Mouse (Mus musculus) lung, embryonic 14.5 days (tissue): ENCODE data around the gene Cdh6. TPM values are rescaled to one million over a fixed set of nuclear protein-coding genes. Genes with fewer than 3 reads are reported as not detected.

ENCODE experiments used
- ATAC-seq: fragments of 200-750 bp; cut with Nextera tagmentation; 2 replicates; pipeline ENCODE4 v1.8.0; 2017; ENCODE audit warnings: mild to moderate bottlenecking, moderate TSS enrichment, moderate library complexity; ENCODE audit not compliant: insufficient read depth
- DNase-seq: peaks from one replicate; pipeline ENCODE4 v3.0.0-alpha.2; 2015
- H3K27ac ChIP-seq: fragments of 300-500 bp; sonication (generic); 2 replicates; pipeline ENCODE4 v1.5.1; 2014; ENCODE audit warnings: low read depth, mild to moderate bottlenecking, moderate library complexity
- H3K27me3 ChIP-seq: fragments of 300-500 bp; sonication (generic); 2 replicates; pipeline ENCODE4 v1.6.1; 2014; ENCODE audit warnings: low read length, control low read depth; ENCODE audit not compliant: insufficient read depth
- H3K36me3 ChIP-seq: fragments of 300-500 bp; sonication (generic); 2 replicates; pipeline ENCODE4 v1.6.1; 2014; ENCODE audit warnings: control low read depth; ENCODE audit not compliant: insufficient read depth
- H3K4me1 ChIP-seq: fragments of 300-500 bp; sonication (generic); 2 replicates; pipeline ENCODE4 v1.6.1; 2014; ENCODE audit warnings: antibody characterized with exemption, control low read depth; ENCODE audit not compliant: insufficient read depth
- H3K4me2 ChIP-seq: fragments of 300-500 bp; sonication (generic); 2 replicates; pipeline ENCODE4 v1.6.1; 2014; ENCODE audit warnings: mild to moderate bottlenecking
- H3K4me3 ChIP-seq: fragments of 300-500 bp; sonication (generic); 2 replicates; pipeline ENCODE4 v1.5.1; 2014; ENCODE audit warnings: low read depth, low read length
- H3K9ac ChIP-seq: fragments of 300-500 bp; sonication (generic); 2 replicates; pipeline ENCODE4 v1.6.1; 2014
- H3K9me3 ChIP-seq: fragments of 300-500 bp; sonication (generic); 2 replicates; pipeline ENCODE4 v1.6.1; 2016; ENCODE audit warnings: low read depth, low read length, control low read depth
- CTCF ChIP-seq: IDR thresholded peaks from 2 replicates; pipeline ENCODE4 v1.5.1; 2016; ENCODE audit warnings: antibody characterized with exemption, low read depth
- WGBS: fragments of 180-500 bp; shearing (Covaris S2); extraction: QIAGEN DNeasy Blood & Tissue Kit; methylation state at CpG from one replicate; pipeline ENCODE4 v1.1.7; 2014; 5-methylcytosine and 5-hydroxymethylcytosine counted together
- polyA plus RNA-seq: library from polyadenylated mRNA; unstranded; fragments of >200 nt; fragmentation: Nextera tagmentation; extraction: Ambion mirVana; gene quantifications from 2 replicates; pipeline ENCODE4 v1.2.1, GENCODE M21; 2014

The Cdh6 gene
- 2.4 and 2.6 TPM in 2 replicates for polyA plus RNA-seq

DNA sequence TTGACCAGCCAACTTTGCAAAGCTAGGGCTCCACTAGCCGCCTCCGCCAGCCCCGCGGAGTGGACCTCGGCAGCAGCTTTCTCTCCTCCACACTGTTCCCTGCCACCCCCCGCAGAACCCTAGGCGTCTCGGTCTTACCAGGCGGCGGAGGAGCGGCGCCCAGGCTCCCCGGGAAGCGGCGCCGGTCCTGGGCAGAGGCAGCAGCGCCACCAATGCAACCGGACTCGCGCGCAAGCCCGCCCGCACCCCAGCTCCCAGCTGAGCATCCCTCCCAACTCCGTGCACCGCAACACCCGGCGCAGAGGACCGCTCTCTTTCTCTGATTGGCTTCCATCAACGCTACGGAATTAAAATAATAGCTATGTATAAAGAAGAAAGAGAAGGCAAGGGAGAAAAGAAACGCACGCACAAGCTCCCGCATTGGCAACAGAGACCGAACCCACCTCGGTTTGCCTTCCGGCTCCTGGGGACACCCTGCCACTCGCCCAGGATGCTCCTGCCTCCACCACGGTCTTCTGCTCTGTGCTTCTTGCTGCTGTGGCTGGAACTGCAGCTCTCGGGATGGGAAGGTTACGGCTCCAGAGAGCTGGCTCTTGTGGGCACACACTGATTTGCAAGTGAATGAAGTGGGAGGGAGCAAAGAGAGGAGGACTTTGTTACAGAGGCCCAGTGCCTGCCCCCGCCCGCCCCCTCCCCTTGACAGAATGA, at the start of gene Cdh6:
Gene Cdh6, minus strand, starts transcription at position 605 of the 708 bp plus-strand sequence.
- 0 out of 2 replicates have a peak within 1 kb of the TSS, but pooled peaks have one; percentile 18 for H3K27ac ChIP-seq
- under 1% methylated on average over 42 of the region's 42 CpGs for WGBS
- peak; percentile 32; the same call in 1 of the 2 replicates for TF ChIP-seq CTCF

DNA sequence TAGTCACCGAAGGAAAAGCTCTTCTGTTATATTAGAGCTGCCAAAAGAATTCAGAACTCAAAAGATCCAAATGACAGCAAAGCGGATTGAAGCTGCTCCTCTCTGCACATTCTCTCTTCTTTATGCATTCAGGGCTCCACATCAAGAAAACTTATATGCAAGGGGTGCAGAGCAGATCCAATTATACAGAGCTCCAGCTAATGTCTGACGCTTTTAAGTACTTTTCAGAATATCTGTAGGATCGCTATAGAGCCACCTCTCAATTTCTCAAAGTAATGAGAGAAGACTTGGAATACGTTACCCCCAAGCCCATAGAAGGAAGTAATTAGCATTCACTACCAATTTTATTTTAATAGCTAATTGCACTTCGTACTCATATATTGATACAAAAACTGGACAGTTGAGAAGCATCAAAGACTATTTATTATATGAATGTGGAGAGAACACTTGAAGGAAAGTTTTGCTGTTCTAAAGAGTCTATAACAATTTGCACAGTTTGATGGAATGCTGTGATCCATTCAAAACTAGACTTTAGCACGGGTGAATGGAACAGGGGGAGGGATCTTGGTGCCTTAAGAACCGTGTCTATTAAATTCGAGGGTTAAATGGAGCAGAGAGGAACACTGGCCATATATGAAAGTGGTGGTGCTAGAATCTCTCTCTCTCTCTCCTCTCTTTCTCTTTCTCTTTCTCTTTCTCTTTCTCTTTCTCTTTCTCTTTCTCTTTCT, 46.4 kb upstream of the Cdh6 start:
- Histone ChIP-seq H3K27ac (no peak overlapping the region), H3K36me3 (no peaks in the 10 kb centered on the region), H3K27me3 (no peaks in the 10 kb centered on the region), H3K4me2 (no peak overlapping the region), H3K9ac (no peak overlapping the region), H3K4me1 (no peaks in the 10 kb centered on the region), H3K4me3 (no peak overlapping the region), H3K9me3 (no peaks in the 10 kb centered on the region)
- TF ChIP-seq CTCF, result no peak
- ATAC-seq, result no peak
- 76% methylated on average over 9 of the region's 9 CpGs for WGBS
- DNase-seq, result no peak

More for the DNA sequence above, at the start of gene Cdh6:
- ATAC-seq (peak; percentile 88), DNase-seq (peak; percentile 66)
- H3K9me3 ChIP-seq, result no peaks in the 10 kb centered on the region
- H3K4me1 ChIP-seq, result no peaks in the 10 kb centered on the region
- no peaks in the 10 kb centered on the region for H3K36me3 ChIP-seq
- peak within 1 kb of the TSS; percentile 57 for H3K9ac ChIP-seq
- H3K4me3 ChIP-seq, result peak within 1 kb of the TSS; percentile 51
- peak within 1 kb of the TSS; percentile 95 for H3K4me2 ChIP-seq
- peaks cover 11% of the 10 kb centered on the region for H3K27me3 ChIP-seq

DNA sequence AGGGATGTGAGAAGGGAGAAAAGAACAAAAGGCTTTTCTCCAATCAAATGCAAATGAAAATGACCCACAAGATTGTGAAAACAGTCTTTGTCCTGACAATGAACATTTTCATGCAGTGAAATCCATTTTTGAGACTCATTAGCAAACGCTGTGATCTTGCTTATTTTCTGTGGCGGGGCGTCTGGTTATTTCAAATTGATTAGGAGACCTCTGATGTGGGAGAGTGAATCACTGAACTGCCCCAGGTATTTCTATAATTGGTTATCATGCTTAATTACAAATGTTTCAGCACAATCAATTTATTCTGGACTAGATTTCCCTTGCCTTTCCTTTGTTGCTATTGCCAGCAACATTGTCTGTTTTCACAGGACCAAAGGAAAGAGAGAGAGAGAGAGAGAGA, 44.3 kb upstream of the Cdh6 start:
- no peak overlapping the region for H3K9ac ChIP-seq
- H3K4me1 ChIP-seq, result no peaks in the 10 kb centered on the region
- no peak overlapping the region for H3K27ac ChIP-seq
- H3K4me2 ChIP-seq, result no peak overlapping the region
- no peaks in the 10 kb centered on the region for H3K27me3 ChIP-seq
- H3K9me3 ChIP-seq, result no peaks in the 10 kb centered on the region
- ATAC-seq (no peak), DNase-seq (no peak)
- H3K4me3 ChIP-seq, result no peak overlapping the region
- 89% methylated on average over 3 of the region's 3 CpGs for WGBS
- no peaks in the 10 kb centered on the region for H3K36me3 ChIP-seq
- TF ChIP-seq CTCF, result no peak

DNA sequence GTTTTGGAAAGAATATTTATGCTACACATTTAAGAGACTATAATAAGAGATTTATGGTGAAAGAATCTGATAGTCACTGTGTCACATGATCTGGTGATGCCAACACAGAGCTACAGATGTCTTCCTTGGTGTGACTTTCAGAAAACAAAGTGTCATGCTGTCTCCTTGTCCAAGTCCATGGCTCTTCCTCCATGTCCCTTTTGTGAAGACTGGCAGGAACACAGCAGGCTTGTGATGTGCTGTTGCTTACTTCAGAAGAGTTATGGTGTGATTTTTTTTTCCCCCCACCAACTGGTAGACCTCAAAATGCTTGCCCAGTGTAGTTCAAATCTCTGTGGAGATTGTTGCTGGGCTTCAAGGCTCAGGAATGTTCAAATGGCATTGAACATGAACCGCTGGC, 43.7 kb upstream of the Cdh6 start:
- WGBS, result 86% methylated on average over 1 of the region's 1 CpGs
- DNase-seq (no peak), ATAC-seq (no peak)
- Histone ChIP-seq H3K27me3 (no peaks in the 10 kb centered on the region), H3K4me3 (no peak overlapping the region), H3K36me3 (no peaks in the 10 kb centered on the region), H3K9ac (no peak overlapping the region), H3K4me1 (no peaks in the 10 kb centered on the region), H3K4me2 (peak overlapping the region; percentile 32; the same call in 1 of the 2 replicates), H3K9me3 (no peaks in the 10 kb centered on the region), H3K27ac (no peak overlapping the region)
- TF ChIP-seq CTCF, result no peak

DNA sequence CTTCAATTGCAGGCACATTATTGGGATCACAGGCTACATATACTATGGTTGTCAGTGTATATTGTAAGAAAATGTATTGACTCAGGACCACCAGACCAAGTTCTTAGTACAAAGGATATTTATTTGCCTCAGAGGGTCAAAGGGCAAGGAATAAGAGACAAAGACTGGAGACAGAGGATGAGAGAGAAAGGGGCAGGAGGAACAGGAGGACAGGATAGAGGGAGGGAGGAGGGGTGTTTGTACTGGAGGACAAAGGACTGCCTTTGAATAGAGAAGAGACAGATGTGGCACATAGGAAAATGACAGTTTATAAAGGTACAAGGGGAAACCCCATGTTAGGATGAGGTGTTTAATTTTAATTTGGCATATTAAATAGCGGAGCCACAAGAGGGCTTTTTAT, 39.5 kb upstream of the Cdh6 start:
- H3K4me3 ChIP-seq, result no peak overlapping the region
- H3K27me3 ChIP-seq, result no peaks in the 10 kb centered on the region
- 84% methylated on average over 1 of the region's 1 CpGs for WGBS
- ATAC-seq (no peak), DNase-seq (no peak)
- TF ChIP-seq CTCF, result no peak
- H3K27ac ChIP-seq, result no peak overlapping the region
- H3K9ac ChIP-seq, result no peak overlapping the region
- H3K36me3 ChIP-seq, result no peaks in the 10 kb centered on the region
- H3K4me1 ChIP-seq, result no peaks in the 10 kb centered on the region
- H3K4me2 ChIP-seq, result no peak overlapping the region
- H3K9me3 ChIP-seq, result no peaks in the 10 kb centered on the region

DNA sequence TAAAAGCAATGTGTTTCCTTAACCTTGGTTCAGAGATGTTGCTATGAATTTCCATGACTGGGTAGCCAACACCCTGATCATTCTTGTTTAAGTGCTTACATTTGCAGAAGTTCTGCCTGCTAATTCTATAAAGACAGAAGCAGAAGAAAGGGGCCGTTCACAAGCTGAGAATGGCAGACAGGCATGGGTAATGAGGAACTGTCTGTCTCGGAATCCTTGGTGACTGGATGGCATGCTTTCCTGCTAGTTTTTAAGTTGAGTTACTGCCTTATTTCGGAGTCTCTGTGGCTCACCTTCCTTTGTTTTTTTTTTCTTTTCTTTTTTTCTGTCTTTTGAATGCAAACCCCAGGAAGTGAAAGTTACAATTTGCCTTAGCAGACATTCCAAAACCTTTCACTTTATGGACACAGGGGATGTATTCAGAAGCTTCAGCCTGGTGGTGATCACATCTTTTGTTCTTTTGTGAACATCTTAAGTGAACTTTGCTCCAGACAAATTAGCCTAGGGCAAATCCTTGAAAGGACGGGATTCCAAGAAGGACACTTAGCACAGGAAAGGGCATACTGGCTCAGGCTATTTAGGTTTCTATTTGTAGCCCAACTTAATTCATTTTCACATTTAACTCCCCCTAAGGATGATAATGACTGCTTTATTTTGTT, 38.7 kb upstream of the Cdh6 start:
- DNase-seq (no peak), ATAC-seq (no peak)
- WGBS, result 57% methylated on average over 4 of the region's 4 CpGs
- Histone ChIP-seq H3K27me3 (no peaks in the 10 kb centered on the region), H3K4me1 (no peaks in the 10 kb centered on the region), H3K4me2 (no peak overlapping the region), H3K4me3 (no peak overlapping the region), H3K9ac (no peak overlapping the region), H3K9me3 (no peaks in the 10 kb centered on the region), H3K27ac (no peak overlapping the region), H3K36me3 (no peaks in the 10 kb centered on the region)
- no peak for TF ChIP-seq CTCF

DNA sequence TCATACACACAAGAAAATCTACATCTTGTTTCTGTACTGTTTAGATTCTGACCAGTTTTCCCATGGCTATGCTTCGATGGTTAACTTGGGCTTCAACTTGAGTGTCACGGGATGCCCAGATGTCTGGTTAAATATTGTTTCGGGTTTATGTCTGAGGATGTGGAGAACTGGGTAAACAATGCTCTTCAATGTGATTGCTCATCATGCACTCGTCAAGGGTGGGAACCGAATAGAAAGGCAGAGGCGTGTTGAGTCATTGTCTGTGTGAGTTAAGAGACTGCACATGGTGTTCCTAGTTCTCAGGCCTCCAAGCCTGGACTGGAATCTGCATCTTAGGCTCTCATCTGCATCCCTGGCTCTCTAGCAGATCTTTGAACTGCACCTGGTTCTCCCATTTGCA, 36.7 kb upstream of the Cdh6 start:
- H3K4me3 ChIP-seq, result no peak overlapping the region
- H3K9me3 ChIP-seq, result no peaks in the 10 kb centered on the region
- whole genome bisulfite sequencing, result 85% methylated on average over 6 of the region's 6 CpGs
- H3K4me2 ChIP-seq, result no peak overlapping the region
- ATAC-seq, result no peak
- TF ChIP-seq CTCF, result no peak
- no peaks in the 10 kb centered on the region for H3K36me3 ChIP-seq
- no peak overlapping the region for H3K27ac ChIP-seq
- no peak for DNase-seq
- H3K27me3 ChIP-seq, result no peaks in the 10 kb centered on the region
- H3K9ac ChIP-seq, result no peak overlapping the region
- no peaks in the 10 kb centered on the region for H3K4me1 ChIP-seq
